Mouse (Mus musculus): ENCODE results near the gene Mbd4.
A peak's percentile ranks its signal among the peaks of the same experiment; 100 is the strongest.

Gene Mbd4

DNA sequence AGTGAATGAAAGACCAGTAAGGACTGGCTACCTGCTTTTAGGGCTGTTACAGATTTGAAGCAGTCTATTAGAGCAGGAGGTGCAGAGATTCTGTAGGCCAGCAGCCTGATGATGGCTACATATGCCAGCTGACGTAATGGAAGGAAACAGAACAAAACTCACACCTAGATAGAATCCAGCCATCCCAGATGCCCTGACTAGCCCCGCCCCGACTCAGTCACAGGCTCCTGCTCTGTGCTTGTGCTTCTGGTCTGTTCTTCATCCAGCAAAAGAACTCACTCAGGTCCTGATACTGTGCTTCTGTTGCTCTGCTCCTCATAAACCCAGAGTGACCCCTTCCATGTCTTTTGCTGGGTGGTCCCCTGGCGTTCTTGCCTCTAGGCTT lies 3.2 kb upstream of the Mbd4 start:
- no peak for DNase-seq

DNA sequence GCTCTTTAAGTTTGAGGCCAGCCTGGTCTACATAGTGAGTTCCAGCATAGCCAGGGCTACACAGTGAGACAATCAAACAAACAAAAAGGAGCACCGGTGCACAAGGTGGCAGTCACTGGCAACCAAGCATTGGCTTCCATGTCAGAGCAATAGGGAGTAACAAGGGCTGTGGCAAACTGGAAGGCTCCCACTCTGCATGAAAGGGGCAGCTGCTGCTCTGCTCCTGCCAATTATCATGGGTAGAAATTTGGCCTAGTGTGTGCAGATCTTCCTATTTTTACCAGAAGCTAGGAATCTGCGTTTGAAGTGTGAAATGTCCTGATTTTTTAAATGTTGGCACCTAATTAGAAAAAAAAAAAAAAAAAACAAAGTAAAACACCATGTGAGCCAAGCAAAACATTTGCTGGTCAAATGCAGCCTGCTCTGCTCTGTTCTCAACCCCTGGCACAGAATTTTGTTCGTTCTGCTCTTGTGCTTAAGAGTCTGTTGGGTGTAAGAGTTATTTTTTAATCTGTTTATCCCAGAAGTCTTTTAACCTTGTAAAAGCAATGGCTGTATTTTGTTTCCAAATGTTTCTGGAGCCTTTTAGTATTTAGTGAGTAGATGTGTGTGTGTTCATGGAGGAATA lies 2.7 kb upstream of the Mbd4 start:
- DNase-seq, result no peak

DNA sequence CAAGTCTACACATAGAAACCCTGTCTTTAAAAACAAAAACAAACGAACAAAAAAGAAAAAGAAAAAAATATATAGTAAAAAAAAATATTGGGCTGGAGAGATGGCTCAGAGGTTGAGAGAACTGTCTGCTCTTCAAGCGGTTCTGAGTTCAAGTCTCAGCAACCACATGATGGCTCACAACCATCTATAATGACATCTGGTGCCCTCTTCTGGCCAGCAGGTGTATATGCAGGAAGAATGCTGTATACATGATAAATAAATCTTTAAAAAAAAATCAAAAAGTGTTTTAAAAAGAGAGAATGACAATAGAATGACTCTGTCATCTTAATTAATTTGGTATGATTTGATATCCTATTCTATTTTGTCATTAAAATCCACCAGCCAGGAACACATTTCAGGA lies 1.3 kb upstream of the Mbd4 start:
- no peak for DNase-seq

DNA sequence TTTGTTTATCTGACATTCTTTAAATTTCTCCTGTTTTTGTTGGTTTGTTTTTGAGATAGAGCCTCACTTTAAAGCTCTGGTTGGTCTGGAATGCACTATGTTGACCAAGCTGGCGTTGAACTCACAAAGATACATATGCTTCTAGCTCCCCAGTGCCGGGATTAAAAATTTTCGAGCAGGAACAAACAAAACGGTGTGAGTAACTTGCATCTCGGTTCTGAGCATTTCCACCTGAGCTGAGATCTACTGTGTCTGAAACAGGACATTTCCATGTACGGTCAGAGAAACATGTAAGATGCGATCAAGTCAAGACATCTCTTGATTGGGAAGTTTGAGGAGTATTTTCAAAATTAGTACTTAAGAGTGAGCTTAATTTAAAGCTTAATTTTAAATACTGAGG lies 814 bp upstream of the Mbd4 start:
- no peak for DNase-seq

DNA sequence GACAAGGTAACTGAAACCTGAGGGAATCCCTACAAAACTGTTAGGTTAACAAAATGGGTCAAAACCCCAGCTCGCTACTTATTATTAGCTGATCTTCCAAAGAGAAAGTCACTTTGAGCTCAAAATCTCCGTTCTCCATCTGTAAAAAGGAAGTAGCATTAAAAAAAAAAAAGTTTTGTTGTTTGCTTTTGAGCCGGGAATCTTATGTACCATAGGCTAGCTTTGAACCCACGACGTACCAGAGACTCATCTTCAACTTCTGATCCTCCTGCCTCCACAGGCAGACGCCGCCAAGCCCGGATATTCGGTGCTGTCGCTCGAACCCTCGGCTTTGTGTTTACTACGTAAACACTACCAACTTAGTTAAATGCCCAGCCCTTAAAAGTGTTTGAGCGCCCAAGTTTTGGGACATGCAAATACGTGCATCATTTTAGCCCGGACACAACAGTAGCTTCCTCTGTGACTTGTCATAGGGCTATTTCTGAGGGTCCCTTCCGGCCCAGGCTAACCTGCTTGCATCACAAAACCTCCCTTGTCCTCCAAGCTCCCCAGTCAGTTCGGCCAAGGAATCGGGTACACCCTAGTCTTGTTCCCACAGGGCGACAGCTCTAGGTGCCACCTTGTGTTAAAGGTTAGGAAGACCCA lies 603 bp downstream of the Mbd4 start:
- no peak for DNase-seq

DNA sequence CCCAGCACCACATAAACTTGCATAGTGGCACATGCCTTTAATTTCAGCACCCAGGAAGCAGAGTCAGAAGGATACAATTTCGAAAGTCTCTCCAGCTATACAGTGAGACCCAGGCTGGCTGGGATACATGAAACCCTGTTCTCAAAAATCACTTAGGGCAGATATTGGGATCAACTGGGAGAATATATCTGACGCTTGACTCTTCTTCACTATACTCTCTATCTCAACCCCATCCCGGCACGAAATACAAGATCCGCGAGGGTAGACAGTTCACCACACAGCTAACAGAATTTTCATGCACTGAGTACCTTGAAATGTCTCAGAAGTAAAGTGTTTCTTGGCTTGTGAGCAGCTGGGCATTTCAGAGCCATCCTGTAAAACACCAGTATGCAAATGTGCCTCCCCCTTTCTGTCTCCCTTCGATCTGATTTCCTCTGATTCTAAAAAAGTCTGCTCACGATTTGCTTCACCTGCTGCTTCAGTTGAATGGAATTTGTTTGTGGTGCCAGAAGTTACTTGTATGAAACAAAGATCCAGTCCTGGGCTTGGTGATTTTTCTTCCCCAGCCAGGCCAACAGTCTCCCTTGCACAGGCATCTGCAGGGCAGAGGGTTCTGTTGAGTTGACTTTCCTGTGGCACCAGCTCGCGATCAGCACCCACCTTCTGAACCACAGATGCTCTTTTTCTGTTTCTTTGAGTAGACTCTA lies 4.4 kb downstream of the Mbd4 start:
- no peak for DNase-seq

DNA sequence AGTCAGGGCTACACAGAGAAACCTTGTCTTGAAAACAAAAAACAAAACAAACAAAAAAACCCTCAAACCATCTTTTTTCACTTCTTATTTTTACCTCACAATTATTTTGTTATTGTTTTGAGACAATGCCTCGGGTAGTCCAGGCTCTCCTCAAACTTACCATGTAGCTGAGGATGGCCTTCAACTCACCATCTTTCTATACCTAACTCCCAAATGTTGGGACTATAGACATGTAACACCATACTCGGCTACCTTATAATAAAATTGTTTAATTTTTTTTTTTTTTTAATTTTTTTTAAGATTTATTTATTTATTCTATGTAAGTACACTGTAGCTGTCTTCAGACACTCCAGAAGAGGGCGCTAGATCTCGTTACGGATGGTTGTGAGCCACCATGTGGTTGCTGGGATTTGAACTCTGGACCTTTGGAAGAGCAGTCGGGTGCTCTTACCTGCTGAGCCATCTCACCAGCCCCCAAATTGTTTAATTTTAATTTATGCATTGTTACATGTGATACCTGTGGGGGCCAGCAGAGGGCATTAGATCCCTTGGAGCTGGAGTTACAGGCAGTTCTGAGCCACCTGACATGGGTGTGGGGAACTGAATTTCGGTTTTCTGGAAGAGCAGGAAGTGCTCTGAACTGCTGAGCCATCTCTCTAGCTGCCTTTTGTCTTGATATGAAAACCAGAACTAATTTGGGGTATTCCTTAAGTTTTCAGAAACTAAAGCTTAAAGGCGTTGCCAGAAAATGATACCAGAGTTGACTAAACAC lies 6.3 kb downstream of the Mbd4 start:
- DNase-seq, result peak; percentile 70

DNA sequence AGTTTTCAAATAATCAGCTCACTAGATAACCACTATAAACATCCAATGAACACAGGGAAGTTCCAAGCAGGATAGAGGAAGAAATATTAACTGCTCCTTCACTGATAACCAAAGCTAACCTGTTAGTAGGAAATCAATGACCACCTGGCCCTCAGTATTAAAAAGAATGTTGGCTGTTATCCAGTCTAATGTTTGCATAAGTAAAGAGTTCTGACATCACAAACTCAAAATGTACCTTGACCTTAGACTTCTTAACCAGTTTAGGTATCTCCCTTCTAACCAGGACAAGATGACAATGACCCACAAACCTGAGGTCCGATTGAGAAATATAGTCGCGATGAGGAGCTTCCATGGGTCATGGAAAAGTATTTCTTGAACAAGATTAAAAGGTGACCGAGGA lies 8.2 kb downstream of the Mbd4 start:
- DNase-seq, result no peak

DNA sequence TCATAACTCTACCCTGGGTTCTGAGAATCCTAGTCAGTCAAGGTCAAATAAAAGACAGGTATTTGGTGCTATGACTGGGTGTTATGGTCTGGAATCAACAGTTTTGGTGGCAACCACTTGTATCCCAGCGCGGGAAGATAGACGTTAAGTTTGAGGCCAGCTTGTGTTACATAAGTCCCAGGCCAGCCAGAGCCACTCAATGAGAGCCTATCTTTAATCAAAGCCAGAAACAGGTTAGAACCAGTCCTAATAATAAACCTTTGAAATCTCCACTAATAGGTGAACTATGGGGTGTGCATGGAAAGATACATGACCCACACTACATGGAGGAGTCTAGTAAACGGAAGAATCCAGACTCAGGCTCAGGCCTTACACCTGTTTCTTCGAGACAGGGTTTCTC lies 14.4 kb downstream of the Mbd4 start:
- no peak for DNase-seq

DNA sequence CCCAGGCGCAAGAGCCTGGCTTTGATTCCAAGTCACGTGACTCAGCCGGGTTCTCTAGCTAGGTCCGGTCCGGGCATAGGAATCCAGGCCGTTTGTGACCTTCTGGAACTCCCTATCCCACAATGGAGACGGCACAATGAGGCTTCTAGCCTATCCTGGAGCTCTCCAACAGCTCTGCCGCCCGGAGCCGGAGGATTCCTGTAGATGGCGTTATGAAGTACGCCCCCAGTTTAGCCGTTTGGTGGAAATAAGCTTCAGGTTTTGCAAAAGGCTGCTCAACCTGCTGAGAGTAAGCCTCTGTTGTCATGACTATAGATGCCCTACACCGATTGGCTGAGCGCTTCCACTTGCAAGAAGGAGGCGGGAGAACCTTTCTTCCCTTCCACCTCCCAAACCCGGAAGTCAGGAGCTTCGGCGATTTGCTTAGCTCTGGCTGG lies 15.0 kb downstream of the Mbd4 start, which contains the start of gene Efcab12:
Gene Efcab12, minus strand, starts transcription at position 252 of the 437 bp plus-strand sequence.
- peak; percentile 63 for DNase-seq

DNA sequence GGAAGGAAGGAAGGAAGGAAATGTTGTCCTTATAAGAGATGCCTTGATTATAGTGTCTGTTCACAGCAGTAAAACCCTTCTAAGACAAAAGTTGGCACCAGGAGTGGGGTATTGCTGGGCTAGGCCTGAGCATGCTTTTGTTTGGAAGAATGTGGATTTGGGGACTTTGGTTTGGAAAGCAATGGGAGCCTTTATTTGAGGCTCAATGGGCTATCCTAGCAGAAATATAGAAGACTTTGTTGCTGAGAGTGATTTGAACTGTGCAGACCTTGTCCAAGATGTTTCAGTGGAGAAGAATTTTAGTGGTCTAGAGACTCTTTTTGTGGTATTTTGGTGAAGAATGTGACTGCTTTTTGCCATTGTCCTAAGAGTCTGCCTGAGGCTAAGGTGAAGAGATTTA lies 19.3 kb downstream of the Mbd4 start:
- DNase-seq, result no peak

DNA sequence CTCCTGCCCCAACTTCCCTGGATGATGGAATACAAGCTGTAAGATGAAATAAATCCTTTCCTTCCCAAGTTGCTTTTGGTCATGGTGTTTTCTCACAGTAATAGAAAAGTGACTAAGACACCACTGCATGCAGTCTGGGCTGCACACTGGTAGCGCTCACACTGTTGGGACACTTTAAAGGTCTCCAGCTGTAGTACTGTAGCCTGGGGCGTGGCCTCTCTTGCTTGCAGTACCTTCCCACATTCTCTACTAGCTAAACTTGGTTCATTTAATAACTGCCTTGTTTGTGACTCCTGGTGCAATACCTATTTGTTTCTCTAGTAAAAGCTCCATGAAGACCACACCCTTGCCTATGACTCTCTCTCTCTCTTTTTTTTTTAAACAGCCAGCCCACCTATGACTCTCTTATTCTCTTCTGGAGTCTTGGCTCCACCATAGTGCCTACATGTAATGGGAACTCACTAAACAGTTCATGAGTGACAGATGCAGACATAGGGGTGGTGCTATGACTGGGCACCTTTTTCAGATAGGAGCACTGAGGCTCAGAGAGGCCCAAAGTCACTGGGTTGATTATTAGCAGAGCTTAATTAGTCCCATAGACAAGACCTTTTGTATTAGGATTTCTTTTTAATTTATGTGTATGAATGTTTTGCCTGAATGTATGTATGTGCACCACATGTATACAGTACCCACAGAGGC lies 20.9 kb downstream of the Mbd4 start:
- no peak for DNase-seq

DNA sequence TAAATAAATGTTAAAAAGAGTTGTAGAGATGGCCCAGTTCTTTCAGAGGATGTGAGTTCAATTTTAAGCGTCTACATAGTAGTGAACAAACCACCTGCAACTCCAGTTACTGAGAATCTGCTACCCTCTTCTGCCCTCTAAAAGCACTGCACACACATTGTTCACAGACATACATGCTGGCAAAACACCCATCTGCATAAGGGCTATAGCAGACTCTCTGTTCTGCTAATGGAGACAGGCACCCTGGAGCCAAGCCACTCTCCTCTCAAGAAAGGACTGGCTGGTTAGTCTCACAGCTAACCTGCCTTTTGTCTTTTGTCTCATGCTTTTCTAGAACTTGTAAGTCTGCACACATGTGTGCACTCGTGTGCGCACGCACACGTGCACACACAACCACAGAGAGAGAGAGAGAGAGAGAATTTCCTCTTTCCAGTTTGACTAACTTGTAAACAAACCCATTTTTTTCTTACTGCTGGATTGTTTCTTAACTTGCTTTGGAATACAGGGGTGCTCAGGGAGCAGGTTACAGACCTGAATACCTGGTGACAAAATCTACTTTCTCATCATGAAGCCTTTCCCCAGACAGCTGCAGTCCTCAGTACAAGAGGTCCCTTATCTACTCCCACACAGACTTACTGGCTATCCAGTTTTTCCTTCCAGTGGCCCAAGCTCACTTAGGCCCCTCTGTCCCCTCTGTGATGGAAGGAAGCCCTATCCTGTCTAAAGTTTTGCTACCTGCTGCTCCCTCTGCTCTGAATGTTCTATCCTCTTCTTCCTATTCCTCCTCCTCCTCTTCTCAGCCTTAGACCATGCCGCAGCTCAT lies 22.2 kb downstream of the Mbd4 start:
- DNase-seq, result no peak

DNA sequence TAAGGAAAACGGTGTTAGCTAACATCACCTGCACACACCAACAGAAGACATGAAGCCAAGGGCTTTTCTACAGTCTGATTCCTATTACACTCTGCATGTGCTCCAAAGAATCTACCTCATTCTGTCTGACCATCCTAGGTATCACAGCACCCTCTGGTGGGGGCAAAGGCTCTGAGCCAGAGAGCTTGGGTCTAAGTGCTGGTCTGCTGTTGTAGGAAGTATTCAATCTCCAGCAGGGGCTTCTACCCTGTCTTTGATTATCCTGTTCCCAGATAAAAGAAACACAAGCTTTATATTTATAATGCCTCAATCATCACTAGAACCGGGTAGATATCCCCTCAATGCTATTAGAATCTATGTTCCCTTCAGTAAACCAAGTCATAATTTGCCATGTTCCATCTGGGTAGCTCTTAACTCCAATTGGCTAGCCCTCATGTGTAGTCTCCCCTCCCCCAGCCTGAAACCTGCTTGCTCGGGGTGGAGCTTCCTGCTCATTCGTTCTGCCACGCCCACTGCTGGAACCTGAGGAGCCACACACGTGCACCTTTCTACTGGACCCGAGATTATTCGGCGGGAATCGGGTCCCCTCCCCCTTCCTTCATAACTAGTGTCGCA lies 29.2 kb downstream of the Mbd4 start:
- peak; percentile 35 for DNase-seq

DNA sequence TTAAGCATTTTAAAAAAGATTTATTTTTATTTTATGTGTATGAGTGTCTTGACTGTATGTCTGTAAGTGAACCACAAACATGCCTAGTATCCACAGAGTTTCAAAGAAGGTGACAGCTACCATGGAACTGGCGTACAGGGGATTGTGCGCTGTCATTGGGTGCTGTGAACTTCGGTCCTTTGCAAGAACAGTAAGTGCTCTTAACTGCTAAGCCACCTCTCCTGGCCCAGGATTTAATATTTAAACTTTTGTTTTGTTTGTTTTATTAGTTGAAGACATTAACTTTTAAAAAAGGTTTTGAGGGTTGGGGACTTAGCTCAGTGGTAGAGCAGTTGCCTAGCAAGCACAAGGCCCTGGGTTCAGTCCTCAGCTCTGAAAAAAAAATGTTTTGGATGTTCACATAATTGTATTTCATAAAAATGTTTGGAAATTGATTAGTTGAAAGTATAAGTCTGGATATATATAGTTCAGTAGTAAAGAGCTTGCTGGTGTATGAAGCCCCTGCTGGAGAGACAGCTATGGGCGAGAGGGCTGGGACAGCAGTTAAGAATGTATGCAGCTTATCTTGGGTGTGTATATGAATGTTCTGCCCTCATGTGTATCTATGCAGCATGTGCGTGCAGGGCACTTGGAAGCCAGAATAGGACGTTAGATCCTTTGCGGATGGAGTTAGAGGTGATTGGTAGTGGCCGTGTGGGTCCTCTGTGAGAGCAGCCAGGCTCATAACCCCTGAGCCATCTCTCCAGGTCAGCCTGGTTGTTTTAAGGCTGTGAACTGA lies 31.8 kb downstream of the Mbd4 start:
- no peak for DNase-seq

DNA sequence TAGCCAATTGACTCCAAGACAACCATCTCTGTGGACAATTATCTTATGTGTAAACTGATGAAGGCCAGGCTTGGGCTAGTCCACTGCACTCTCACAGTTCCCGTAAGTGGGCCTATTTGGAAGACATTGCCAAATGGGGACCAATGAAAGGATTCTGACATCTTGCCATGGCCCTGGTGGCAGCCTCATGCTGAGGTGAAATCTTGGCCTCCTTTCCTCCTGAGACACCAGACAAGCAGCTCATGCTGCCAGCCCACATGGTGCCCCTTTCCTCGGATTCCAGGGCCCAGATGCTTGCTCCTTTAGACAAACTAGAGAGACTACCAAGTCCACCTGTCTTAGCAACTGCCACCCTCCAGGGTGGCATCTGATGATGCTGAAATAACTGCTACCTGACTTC lies 35.0 kb downstream of the Mbd4 start:
- DNase-seq, result no peak

DNA sequence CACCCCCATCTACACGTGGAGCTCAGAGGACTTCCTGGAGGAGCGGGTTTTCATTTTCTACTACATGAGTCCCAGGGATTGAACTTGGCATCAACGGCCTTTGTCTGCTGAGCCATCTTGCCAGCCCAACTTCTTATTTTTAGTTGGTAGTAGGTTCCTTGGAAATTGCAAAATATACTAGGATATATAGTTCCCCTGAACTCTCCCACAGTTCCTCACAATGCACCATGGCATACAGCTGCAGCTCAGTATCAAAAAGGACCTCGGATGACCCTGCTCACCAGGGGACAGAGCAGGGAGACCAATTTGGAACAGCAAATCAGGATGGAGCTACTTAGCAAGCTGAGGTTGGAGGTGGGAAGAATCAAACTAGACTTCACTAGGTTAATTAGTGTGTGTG lies 38.1 kb downstream of the Mbd4 start:
- no peak for DNase-seq

DNA sequence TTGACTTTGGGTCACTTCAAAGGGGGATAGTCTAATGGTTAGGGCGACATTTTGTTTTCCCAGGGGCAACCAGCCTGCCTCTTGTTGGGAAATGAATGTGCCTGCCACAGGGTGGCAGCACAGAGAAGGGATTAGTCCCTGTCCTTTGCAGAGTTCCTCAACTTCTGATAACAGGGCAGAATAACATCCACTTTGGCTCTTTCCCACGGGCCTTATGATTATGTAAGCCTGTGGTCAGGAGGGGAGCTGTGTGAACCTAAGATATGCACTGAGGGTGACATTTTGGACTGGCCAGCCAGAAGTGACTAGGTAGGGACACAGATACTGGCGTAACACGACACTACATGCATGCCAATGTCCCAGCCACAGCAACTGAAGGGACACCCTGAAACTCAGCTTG lies 39.1 kb downstream of the Mbd4 start:
- peak; percentile 67 for DNase-seq

DNA sequence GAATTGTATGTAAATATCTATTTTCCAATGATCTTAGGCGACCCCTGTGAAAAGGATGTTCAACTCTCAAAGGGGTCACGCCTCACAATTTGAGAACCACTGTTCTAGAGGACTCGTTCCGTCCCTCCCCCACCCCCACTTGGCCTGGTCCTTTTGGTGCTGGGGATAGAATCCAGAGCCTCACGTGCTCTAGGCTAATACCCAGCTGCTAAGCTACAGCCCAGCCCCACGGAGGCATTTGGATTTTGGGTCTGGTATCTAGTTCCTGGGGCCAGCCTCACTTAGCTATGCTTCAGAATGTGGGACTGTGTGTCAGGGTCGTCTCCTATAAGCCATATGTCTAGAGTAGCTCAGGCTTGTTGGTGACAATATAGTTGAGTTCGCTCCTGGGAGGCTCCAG lies 41.6 kb downstream of the Mbd4 start:
- DNase-seq, result no peak

DNA sequence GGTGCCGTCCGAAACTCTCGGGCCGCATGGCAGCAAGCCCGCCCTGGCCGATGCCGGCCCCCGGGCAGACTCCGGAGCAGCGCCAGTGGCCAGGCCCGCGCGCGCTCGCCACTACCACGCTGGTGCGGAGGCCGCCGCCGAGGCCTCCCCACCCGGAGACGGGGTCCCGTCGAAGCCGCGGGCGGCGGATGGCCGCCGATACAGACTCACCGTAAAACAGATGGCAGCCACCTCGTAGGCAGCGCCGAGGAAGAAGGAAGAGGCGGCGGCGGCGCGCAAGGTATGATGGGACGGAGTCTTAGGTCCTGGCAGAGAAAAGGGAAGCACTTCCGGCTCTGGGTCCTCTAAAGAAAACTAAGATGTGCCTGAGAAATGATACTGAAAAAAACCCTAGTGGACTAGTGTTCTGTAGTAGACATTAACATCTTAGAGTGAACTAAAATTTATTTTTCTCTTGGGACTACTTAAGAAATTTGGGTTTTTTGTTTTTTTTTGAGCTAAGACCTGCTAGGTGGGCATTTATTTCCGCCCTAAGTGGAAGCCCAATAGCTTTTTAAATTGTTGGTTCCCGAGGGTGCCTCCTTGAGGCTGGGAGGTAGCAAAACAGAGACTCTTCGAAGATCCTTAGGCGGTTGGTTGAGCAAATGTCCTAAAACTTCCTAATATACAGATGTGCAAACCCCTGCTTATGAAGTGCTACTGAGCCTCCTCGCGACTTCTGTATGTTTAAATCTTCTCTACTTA lies 44.5 kb downstream of the Mbd4 start, which contains the start of gene Rpl32:
Gene Rpl32, minus strand, starts transcription at position 260 of the 744 bp plus-strand sequence.
- DNase-seq, result peak; percentile 87

All from right cerebral cortex, postnatal 14 days (tissue).